Mouse (Mus musculus) forebrain, embryonic 16.5 days (tissue): ENCODE measurements around the gene Srsf2. TPM values are rescaled to one million over a fixed set of nuclear protein-coding genes. Genes with fewer than 3 reads are reported as not detected.
A peak's percentile ranks its signal among the peaks of the same experiment; 100 is the strongest.
"Not testable (repeated sequence)": the region's sequence is repeated elsewhere in the genome, so short reads cannot be mapped to it uniquely, and the experiment has no call there.

Source experiments
- ATAC-seq: fragments of 200-750 bp; cut with Nextera tagmentation; 2 replicates; pipeline ENCODE4 v1.8.0; 2017; ENCODE audit warnings: mild to moderate bottlenecking, moderate library complexity
- H3K27ac ChIP-seq: fragments of 300-500 bp; sonication (generic); 2 replicates; pipeline ENCODE4 v1.5.1; 2014; ENCODE audit warnings: low read length, control low read depth
- H3K27me3 ChIP-seq: fragments of 300-500 bp; sonication (generic); replicated peaks from 2 replicates; pipeline ENCODE4 v1.6.1; 2014; ENCODE audit warnings: low read length; ENCODE audit not compliant: control insufficient read depth, insufficient read depth
- H3K36me3 ChIP-seq: fragments of 300-500 bp; sonication (generic); 2 replicates; pipeline ENCODE4 v1.6.1; 2014; ENCODE audit not compliant: control insufficient read depth, insufficient read depth
- H3K4me1 ChIP-seq: fragments of 300-500 bp; sonication (generic); replicated peaks from 2 replicates; pipeline ENCODE4 v1.6.1; 2014; ENCODE audit warnings: low read length; ENCODE audit not compliant: control insufficient read depth, insufficient read depth
- H3K4me2 ChIP-seq: fragments of 300-500 bp; sonication (generic); 2 replicates; pipeline ENCODE4 v1.6.1; 2014; ENCODE audit warnings: mild to moderate bottlenecking, low read length, control low read depth
- H3K4me3 ChIP-seq: fragments of 300-500 bp; sonication (generic); replicated peaks from 2 replicates; pipeline ENCODE4 v1.5.1; 2014; ENCODE audit warnings: mild to moderate bottlenecking, low read length, control low read depth
- H3K9ac ChIP-seq: fragments of 300-500 bp; sonication (generic); replicated peaks from 2 replicates; pipeline ENCODE4 v1.6.1; 2014; ENCODE audit warnings: low read depth, low read length, control low read depth
- H3K9me3 ChIP-seq: fragments of 300-500 bp; sonication (generic); 2 replicates; pipeline ENCODE4 v1.6.1; 2016; ENCODE audit warnings: low read length; ENCODE audit not compliant: control insufficient read depth
- whole genome bisulfite sequencing: fragments of 180-500 bp; shearing (Covaris S2); extraction: QIAGEN DNeasy Blood & Tissue Kit; methylation state at CpG from one replicate; pipeline ENCODE4 v1.1.7; 2014; 5-methylcytosine and 5-hydroxymethylcytosine counted together
- polyA plus RNA-seq: library from polyadenylated mRNA; unstranded; fragments of >200 nt; fragmentation: Nextera tagmentation; extraction: Ambion mirVana; gene quantifications from 2 replicates; pipeline ENCODE4 v1.2.1, GENCODE M21; 2015

The Srsf2 gene
- 649 and 700 TPM in 2 replicates for polyA plus RNA-seq

GRCm38 (mm10) chr11:116852891-116853511 lies at the start of gene Srsf2:
TSS of gene Srsf2 (minus strand) at chr11:116853094.
- peak; percentile 88 for ATAC-seq
- Histone ChIP-seq H3K4me3 (peak within 1 kb of the TSS; percentile 65), H3K4me1 (peaks cover 23% of the 10 kb centered on the region), H3K9ac (peak within 1 kb of the TSS; percentile 97), H3K36me3 (peaks cover 6% of the 10 kb centered on the region; the same call in 1 of the 2 replicates), H3K27me3 (no peaks in the 10 kb centered on the region), H3K4me2 (peak within 1 kb of the TSS; percentile 84), H3K27ac (peak within 1 kb of the TSS; percentile 99), H3K9me3 (no peaks in the 10 kb centered on the region)
- under 1% methylated on average over 60 of the region's 74 CpGs for WGBS

- H3K9ac ChIP-seq, H3K9me3 ChIP-seq, H3K4me1 ChIP-seq, H3K4me3 ChIP-seq, H3K27ac ChIP-seq, H3K27me3 ChIP-seq, ATAC-seq, H3K4me2 ChIP-seq, H3K36me3 ChIP-seq: not testable (repeated sequence)
- 89% methylated on average over 10 of the region's 10 CpGs for WGBS
Observed at GRCm38 (mm10) chr11:116902588-116902987, 49.7 kb upstream of the Srsf2 start.

- no peak overlapping the region for H3K4me2 ChIP-seq
Observed at GRCm38 (mm10) chr11:116899247-116899646, 46.4 kb upstream of the Srsf2 start.

GRCm38 (mm10) chr11:116895402-116895801 lies 42.5 kb upstream of the Srsf2 start:
- Histone ChIP-seq H3K36me3 (no peaks in the 10 kb centered on the region), H3K9ac (no peak overlapping the region), H3K27ac (no peak overlapping the region), H3K27me3 (0 out of 2 replicates have a peak, but pooled peaks cover 2% of the 10 kb centered on the region), H3K4me3 (no peak overlapping the region), H3K4me2 (no peak overlapping the region), H3K9me3 (no peaks in the 10 kb centered on the region), H3K4me1 (peaks cover 10% of the 10 kb centered on the region)
- WGBS, result 51% methylated on average over 3 of the region's 3 CpGs
- no peak for ATAC-seq

More at GRCm38 (mm10) chr11:116899247-116899646, 46.4 kb upstream of the Srsf2 start:
- Histone ChIP-seq H3K27me3 (0 out of 2 replicates have a peak, but pooled peaks cover 2% of the 10 kb centered on the region), H3K27ac (no peak overlapping the region), H3K4me3 (no peak overlapping the region), H3K9ac (no peak overlapping the region), H3K36me3 (no peaks in the 10 kb centered on the region), H3K4me1 (0 out of 2 replicates have a peak, but pooled peaks cover 2% of the 10 kb centered on the region), H3K9me3 (no peaks in the 10 kb centered on the region)
- WGBS, result 83% methylated on average over 12 of the region's 12 CpGs
- no peak for ATAC-seq

- Histone ChIP-seq H3K4me3 (no peak overlapping the region), H3K9ac (no peak overlapping the region), H3K9me3 (no peaks in the 10 kb centered on the region), H3K27me3 (0 out of 2 replicates have a peak, but pooled peaks cover 2% of the 10 kb centered on the region), H3K36me3 (no peaks in the 10 kb centered on the region), H3K4me2 (no peak overlapping the region), H3K4me1 (peaks cover 7% of the 10 kb centered on the region), H3K27ac (no peak overlapping the region)
- 55% methylated on average over 19 of the region's 19 CpGs for WGBS
- no peak for ATAC-seq
Observed at GRCm38 (mm10) chr11:116893532-116894442, 40.9 kb upstream of the Srsf2 start.

GRCm38 (mm10) chr11:116887136-116887535 lies 34.2 kb upstream of the Srsf2 start:
- 64% methylated on average over 5 of the region's 5 CpGs for WGBS
- no peaks in the 10 kb centered on the region for H3K27me3 ChIP-seq
- H3K9ac ChIP-seq, result no peak overlapping the region
- H3K4me2 ChIP-seq, result no peak overlapping the region
- H3K9me3 ChIP-seq, result no peaks in the 10 kb centered on the region
- no peaks in the 10 kb centered on the region for H3K36me3 ChIP-seq
- ATAC-seq, result no peak
- no peak overlapping the region for H3K4me3 ChIP-seq
- peaks cover 8% of the 10 kb centered on the region for H3K4me1 ChIP-seq
- no peak overlapping the region for H3K27ac ChIP-seq

- ATAC-seq, result peak; percentile 47
- no peaks in the 10 kb centered on the region for H3K9me3 ChIP-seq
- no peak overlapping the region for H3K27ac ChIP-seq
- peaks cover 8% of the 10 kb centered on the region for H3K4me1 ChIP-seq
- peak overlapping the region; percentile 36 for H3K9ac ChIP-seq
- no peaks in the 10 kb centered on the region for H3K27me3 ChIP-seq
- H3K4me2 ChIP-seq, result peak overlapping the region; percentile 59
- 1% methylated on average over 22 of the region's 28 CpGs for WGBS
- H3K36me3 ChIP-seq, result no peaks in the 10 kb centered on the region
- peak overlapping the region; percentile 38 for H3K4me3 ChIP-seq
Observed at GRCm38 (mm10) chr11:116885275-116886151, 32.6 kb upstream of the Srsf2 start.

GRCm38 (mm10) chr11:116884061-116884460 lies 31.2 kb upstream of the Srsf2 start:
- 83% methylated on average over 6 of the region's 6 CpGs for WGBS
- Histone ChIP-seq H3K4me1 (peaks cover 8% of the 10 kb centered on the region), H3K9ac (no peak overlapping the region), H3K36me3 (no peaks in the 10 kb centered on the region), H3K27ac (no peak overlapping the region), H3K4me3 (no peak overlapping the region), H3K4me2 (no peak overlapping the region), H3K27me3 (no peaks in the 10 kb centered on the region), H3K9me3 (no peaks in the 10 kb centered on the region)
- no peak for ATAC-seq
